Mouse (Mus musculus): ENCODE measurements around the gene Ankmy1. TPM values are rescaled to one million over a fixed set of nuclear protein-coding genes. Genes with fewer than 3 reads are reported as not detected.
A peak's percentile ranks its signal among the peaks of the same experiment; 100 is the strongest.

The Ankmy1 gene
- polyA plus RNA-seq, 1 experiment from 2014 or later: 0.45 TPM

DNA sequence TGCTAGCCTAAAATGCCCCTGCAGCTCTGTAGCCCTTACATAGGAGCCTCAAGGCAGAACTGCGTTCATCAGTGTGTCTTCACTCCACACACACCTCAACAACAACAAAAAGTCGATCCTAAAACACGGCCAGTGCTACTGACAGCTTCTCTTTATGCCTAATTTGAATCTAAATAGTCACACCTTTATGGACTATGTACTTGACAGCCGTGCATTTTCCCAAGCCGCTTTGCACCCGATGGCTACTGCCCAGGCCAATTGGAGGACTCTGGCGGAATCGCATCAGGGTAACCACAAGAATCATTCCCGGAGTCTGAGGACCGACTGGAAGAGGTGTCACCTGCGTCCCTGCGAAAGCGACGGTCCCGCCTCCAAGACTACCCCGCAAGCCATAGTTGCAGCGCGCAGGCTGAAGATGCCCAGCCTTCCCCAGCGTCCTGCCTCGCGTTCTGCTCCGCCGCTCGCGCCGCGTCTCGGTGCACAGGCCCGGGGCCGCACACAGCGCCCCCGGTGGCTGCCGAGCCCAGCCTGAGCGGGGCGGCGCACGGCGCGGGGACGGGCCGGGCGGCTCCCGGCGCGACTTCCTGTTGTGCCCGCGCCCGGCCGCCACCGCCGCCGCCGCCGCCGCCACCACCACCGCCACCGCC lies 7.7 kb upstream of the Ankmy1 start, which contains the start of gene Rnpepl1:
Rnpepl1 (plus strand) TSS at position 545 of the 647 bp plus-strand sequence.
- Histone ChIP-seq H3K27ac (replicated peaks) (peak within 1 kb of the TSS; percentile 94), H3K4me1 (peaks cover 41% of the 10 kb centered on the region), H3K9me3 (no peaks in the 10 kb centered on the region), H3K36me3 (peaks cover 12% of the 10 kb centered on the region), H3K4me3 (peak within 1 kb of the TSS; percentile 93), H3K27me3 (peaks cover 20% of the 10 kb centered on the region), H3K9ac (replicated peaks) (peak within 1 kb of the TSS; percentile 97), H3K4me2 (replicated peaks) (peak within 1 kb of the TSS; percentile 90)
- under 1% methylated on average over 45 of the region's 57 CpGs for WGBS
- peak; percentile 67 for ATAC-seq (ENCODE audit: low FRiP score, low read depth)

DNA sequence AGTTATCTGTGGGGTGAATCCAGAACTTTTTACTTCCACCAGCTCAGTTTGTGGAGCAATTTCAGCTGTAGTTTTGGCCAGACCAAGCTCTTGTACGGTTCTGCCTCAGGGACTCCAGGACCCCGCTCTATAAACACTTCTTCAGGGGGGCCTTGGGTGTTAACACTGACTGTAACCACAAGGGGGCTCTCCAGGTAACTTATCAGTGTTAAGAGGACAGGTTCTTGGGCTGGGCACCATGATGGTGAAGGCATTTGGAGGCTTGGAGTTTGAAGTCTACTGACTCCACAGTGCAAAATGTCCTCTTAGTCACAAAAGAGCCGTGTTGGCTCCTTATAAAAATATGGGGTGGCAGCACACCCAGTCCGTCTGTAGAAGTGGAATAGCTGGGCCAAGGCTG lies 6.4 kb upstream of the Ankmy1 start:
- WGBS: 72% methylated on average over 4 of the region's 4 CpGs
- Histone ChIP-seq H3K9ac (replicated peaks) (no peak overlapping the region), H3K4me2 (replicated peaks) (no peak overlapping the region), H3K4me3 (no peak overlapping the region), H3K27me3 (peaks cover 20% of the 10 kb centered on the region), H3K4me1 (peaks cover 41% of the 10 kb centered on the region), H3K27ac (replicated peaks) (no peak overlapping the region), H3K9me3 (no peaks in the 10 kb centered on the region), H3K36me3 (no peaks in the 10 kb centered on the region)
- no peak for ATAC-seq (ENCODE audit: low FRiP score, low read depth)

DNA sequence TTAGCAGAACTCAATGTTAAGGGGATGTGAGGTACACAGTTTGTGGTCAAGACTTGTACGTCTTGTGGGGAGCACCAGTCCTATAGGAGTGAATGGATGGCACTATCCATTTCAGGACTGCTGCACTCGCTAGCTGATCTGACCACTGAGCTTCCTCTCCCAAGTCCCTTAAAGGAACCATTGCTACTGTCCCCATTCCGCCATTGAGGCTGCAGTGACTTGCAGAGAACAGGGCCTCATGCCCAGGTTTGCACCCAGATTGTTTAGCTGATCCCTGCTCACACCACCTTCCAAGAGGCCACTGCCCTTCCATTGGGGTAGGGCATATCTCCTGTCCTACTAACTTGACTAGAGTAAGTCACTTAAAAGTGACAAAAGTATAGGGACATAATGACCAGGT lies 6.0 kb upstream of the Ankmy1 start:
- peaks cover 20% of the 10 kb centered on the region for H3K27me3 ChIP-seq
- no peak overlapping the region for H3K27ac ChIP-seq (replicated peaks)
- no peaks in the 10 kb centered on the region for H3K36me3 ChIP-seq
- no peaks in the 10 kb centered on the region for H3K9me3 ChIP-seq
- no peak for ATAC-seq (ENCODE audit: low FRiP score, low read depth)
- no peak overlapping the region for H3K4me2 ChIP-seq (replicated peaks)
- H3K4me3 ChIP-seq: no peak overlapping the region
- WGBS: 89% methylated on average over 3 of the region's 3 CpGs
- no peak overlapping the region for H3K9ac ChIP-seq (replicated peaks)
- H3K4me1 ChIP-seq: peaks cover 41% of the 10 kb centered on the region

DNA sequence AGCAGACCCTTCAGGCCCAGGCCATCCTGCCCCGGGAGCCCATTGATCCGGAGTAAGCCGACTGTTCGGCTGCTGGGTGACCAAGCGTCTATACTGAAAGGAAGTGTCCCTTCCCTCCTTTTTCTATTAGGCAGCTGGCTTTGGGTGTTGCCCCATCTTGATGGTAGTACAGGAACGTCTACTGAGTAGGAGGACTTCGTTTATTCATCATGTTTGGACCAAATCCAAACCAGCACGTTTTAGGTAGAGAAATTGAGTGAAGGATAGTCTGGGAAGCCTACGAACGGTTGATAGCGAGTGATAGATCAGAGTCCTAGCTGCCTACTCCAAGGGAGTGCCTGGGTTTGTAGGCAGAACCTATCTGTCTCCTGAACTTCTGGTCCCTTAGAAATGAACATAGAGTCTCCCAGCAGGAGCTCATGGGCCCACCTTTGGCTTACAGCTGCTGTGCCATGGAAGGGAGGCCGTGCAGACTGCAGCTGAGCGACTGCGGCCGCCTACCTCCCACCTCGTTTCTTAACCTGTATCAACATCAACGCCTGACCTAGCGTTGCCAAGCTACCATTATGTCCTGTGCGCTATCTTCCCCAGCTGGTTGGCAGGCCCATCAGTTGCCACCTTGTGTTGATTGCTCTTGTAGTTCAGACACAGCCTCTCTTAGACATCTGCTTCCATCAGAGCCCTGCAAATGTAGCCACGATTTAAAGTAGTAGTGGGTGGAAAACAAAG lies 5.1 kb upstream of the Ankmy1 start:
- Histone ChIP-seq H3K9me3 (no peaks in the 10 kb centered on the region), H3K4me1 (peaks cover 43% of the 10 kb centered on the region), H3K36me3 (no peaks in the 10 kb centered on the region), H3K27me3 (peaks cover 20% of the 10 kb centered on the region), H3K9ac (replicated peaks) (peak overlapping the region; percentile 60), H3K27ac (replicated peaks) (peak overlapping the region; percentile 87), H3K4me2 (replicated peaks) (peak overlapping the region; percentile 66), H3K4me3 (peak overlapping the region; percentile 78)
- ATAC-seq (ENCODE audit: low FRiP score, low read depth): no peak
- WGBS: 51% methylated on average over 20 of the region's 20 CpGs

DNA sequence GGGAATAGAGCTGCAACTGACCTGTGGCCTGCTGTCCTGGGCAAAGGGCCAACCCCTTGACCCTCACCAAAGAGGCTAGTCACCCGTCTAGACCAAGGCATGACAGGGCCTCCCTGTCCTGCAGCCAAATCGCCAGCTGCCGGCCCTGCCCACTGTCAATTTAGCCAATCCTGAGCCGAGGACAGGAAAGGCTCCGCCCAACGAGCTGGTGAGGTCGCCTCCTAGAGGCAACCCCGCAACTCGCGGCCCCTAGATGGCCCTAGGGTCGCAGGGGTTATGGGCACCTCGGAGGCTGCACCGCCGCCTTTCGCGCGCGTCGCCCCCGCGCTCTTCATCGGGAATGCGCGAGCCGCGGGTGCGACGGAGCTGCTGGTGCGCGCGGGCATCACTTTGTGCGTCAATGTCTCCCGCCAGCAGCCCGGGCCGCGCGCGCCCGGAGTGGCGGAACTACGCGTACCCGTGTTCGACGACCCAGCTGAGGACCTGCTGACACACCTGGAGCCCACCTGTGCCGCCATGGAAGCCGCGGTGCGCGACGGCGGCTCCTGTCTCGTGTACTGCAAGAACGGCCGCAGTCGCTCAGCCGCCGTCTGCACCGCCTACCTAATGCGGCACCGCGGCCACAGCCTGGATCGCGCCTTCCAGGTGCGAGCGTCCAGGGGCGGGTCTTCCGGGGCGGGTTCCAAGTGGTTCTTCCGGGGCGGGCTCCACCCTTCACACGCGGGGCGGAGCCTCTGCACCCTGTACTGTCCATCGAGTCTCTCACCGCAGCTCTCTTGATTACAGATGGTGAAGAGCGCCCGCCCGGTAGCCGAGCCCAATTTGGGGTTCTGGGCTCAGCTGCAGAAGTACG lies 4.3 kb upstream of the Ankmy1 start, which contains the start of gene Dusp28:
Dusp28 (plus strand) TSS at position 203 of the 853 bp plus-strand sequence.
- Histone ChIP-seq H3K4me2 (replicated peaks) (peak within 1 kb of the TSS; percentile 66), H3K27me3 (peaks cover 26% of the 10 kb centered on the region), H3K27ac (replicated peaks) (peak within 1 kb of the TSS; percentile 87), H3K4me3 (peak within 1 kb of the TSS; percentile 78), H3K9ac (replicated peaks) (peak within 1 kb of the TSS; percentile 60), H3K36me3 (no peaks in the 10 kb centered on the region), H3K9me3 (no peaks in the 10 kb centered on the region), H3K4me1 (peaks cover 41% of the 10 kb centered on the region)
- WGBS: under 1% methylated on average over 81 of the region's 81 CpGs
- peak; percentile 86 for ATAC-seq (ENCODE audit: low FRiP score, low read depth)

DNA sequence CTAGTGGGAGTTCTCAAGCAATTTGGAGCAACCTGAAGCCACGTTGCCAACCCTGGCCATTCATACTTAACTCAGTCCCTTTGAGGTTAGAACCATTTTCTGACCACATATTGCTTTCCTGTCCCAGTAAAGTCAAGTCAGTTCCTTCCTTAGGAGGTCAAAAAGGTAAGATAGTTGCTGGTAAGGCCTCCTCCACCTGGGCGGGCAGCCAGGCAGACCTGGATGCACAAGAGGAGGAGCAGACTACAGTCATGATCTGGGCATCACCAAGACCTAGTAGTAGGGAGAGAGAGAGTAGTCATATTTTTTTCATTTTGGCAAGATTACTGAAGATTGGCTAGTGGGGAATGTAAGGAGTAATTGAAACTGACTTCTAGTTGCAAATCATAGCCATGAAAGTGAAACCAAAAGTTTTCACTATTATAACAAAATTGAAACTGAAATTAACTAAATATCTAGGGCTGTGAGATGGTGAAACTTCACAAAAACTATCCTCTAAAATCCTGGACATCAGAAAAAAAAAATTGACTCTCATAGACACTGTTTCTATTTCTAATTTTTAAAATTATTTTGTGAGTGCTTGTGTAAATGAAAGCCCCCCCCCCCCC lies 3.1 kb upstream of the Ankmy1 start:
- H3K27ac ChIP-seq (replicated peaks): no peak overlapping the region
- peaks cover 38% of the 10 kb centered on the region for H3K27me3 ChIP-seq
- 89% methylated on average over 2 of the region's 2 CpGs for WGBS
- no peak for ATAC-seq (ENCODE audit: low FRiP score, low read depth)
- no peak overlapping the region for H3K4me2 ChIP-seq (replicated peaks)
- H3K9me3 ChIP-seq: no peaks in the 10 kb centered on the region
- H3K9ac ChIP-seq (replicated peaks): no peak overlapping the region
- no peak overlapping the region for H3K4me3 ChIP-seq
- H3K36me3 ChIP-seq: no peaks in the 10 kb centered on the region
- H3K4me1 ChIP-seq: peaks cover 34% of the 10 kb centered on the region

DNA sequence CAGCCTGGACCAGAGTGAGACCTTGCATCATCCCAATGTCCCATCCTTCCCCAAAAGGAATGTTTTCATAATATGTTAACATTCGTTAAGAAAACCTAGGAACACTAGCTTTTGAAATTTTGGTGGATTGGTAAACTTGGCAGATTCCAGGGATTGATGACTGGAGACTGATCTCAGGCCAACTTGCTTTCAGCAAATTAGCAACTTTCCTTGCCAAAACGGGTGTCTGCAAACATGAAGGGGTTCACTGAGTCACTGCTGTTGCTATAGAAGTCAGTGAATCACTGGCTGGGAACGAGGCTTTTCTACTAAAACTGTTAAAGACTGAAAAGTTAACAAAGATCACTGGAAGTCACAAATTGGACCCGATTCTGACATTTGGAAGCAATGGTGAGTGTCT lies 921 bp upstream of the Ankmy1 start:
- 79% methylated on average over 4 of the region's 4 CpGs for WGBS
- Histone ChIP-seq H3K27ac (replicated peaks) (no peak overlapping the region), H3K9ac (replicated peaks) (no peak overlapping the region), H3K4me2 (replicated peaks) (no peak overlapping the region), H3K36me3 (no peaks in the 10 kb centered on the region), H3K4me1 (peaks cover 21% of the 10 kb centered on the region), H3K4me3 (no peak overlapping the region), H3K27me3 (peaks cover 37% of the 10 kb centered on the region), H3K9me3 (no peaks in the 10 kb centered on the region)
- ATAC-seq (ENCODE audit: low FRiP score, low read depth): no peak

DNA sequence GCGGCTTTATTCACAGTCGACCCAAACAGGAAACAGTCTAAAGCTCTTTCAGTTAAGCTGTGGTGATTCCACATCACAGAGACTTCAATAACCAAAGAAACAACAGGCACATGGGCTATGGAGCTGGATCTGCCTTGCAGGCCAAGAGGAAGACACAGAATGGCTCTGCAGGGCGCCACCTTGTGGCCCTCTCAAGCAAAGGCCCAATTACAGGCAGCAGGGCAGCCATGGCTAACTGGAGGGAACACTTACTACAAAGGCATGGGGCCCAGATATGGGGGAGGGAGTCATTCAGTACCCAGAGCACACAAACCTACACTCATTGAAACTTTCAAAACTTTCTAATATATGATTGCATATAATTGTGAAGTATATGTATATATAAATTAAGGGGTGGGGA lies 7.6 kb downstream of the Ankmy1 start:
- Histone ChIP-seq H3K27ac (replicated peaks) (no peak overlapping the region), H3K9ac (replicated peaks) (no peak overlapping the region), H3K4me2 (replicated peaks) (no peak overlapping the region), H3K4me1 (no peaks in the 10 kb centered on the region), H3K27me3 (peaks cover 17% of the 10 kb centered on the region; the same call in 1 of the 2 replicates), H3K36me3 (no peaks in the 10 kb centered on the region), H3K4me3 (no peak overlapping the region), H3K9me3 (no peaks in the 10 kb centered on the region)
- peak; percentile 70 for ATAC-seq (ENCODE audit: low FRiP score, low read depth)
- WGBS: 8% methylated on average over 3 of the region's 3 CpGs

DNA sequence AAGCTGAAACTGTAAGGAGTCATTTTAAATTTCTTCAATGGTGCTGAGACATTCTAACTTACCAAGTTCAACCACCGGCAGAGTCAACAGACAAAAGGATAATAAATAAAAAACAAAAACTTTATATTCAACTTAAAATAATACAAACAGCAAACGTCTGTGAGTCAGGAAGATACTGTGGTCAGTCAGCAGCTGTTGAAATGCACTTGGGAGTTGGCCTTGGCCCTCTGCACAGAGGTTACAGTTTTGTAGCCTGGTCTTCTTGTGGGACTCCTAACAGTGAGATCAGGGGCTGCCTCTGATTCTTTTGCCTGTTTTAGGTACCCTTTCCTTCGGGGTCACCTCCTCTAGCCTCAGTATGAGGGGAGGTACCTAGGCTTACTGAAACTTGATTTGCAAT lies 8.8 kb downstream of the Ankmy1 start:
- 73% methylated on average over 3 of the region's 3 CpGs for WGBS
- H3K4me2 ChIP-seq (replicated peaks): no peak overlapping the region

DNA sequence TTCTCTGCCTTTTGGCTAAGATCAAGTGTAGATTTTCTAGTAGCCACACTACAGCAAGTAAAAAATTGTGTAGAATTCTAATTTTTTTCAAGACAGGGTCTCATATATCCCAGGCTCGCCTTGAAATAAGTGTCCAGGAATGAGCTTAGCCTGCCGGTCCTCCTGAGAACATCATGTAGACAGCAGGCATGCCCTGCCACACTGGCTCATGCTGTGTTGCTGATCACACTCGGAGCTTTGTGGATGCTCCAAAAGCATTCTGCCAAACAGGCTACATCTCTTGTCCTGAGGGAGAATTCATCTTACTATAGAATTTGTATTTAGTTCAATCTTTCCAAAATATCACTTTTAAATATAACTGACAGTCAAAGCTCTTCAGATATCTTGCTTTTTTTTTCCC lies 9.9 kb downstream of the Ankmy1 start:
- no peak for ATAC-seq (ENCODE audit: low FRiP score, low read depth)
- WGBS: 64% methylated on average over 3 of the region's 3 CpGs
- no peak overlapping the region for H3K9ac ChIP-seq (replicated peaks)

More for the DNA sequence above, 8.8 kb downstream of the Ankmy1 start:
- 0 out of 2 replicates have a peak, but pooled peaks cover 8% of the 10 kb centered on the region for H3K27me3 ChIP-seq
- no peak overlapping the region for H3K4me3 ChIP-seq
- no peak overlapping the region for H3K27ac ChIP-seq (replicated peaks)
- no peak overlapping the region for H3K9ac ChIP-seq (replicated peaks)
- no peaks in the 10 kb centered on the region for H3K4me1 ChIP-seq
- H3K9me3 ChIP-seq: no peaks in the 10 kb centered on the region
- no peaks in the 10 kb centered on the region for H3K36me3 ChIP-seq
- no peak for ATAC-seq (ENCODE audit: low FRiP score, low read depth)

DNA sequence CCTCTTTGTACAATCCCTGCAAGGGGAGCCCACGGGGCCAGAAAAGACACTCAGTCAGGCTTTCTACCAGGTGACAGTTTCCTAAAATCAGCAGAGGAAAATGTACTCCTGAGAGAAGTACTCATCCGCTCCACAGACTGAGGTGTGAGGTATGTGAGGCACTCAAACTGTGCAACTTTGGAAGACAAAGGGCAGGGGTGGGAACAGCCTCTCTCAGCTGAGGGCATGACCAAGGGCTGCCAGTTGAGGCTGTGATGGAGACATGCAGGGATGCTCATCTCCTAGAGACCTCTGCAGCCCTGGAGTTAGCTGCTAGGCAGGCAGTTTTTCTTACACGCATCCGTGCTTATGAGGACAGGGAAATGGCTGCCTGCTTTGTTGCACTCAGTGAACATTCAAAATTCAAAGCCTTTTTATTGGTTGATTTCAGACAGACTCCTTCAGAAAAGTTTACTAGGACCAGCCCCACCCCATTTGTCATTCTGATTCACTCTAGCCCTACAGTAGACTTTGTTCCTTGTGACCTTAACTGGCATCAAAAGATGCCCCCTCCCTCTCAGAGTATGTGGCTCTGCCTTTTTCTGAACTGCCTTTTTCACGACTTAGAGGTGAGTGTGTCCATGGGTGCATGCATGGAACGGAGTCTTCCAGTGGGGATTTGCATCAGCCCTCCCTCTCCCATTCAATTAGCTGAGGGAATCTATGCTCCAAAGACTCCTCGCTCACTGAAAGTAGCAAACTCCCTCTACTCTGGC lies 13.6 kb downstream of the Ankmy1 start:
- H3K9me3 ChIP-seq: no peaks in the 10 kb centered on the region
- no peak overlapping the region for H3K4me3 ChIP-seq
- no peak overlapping the region for H3K9ac ChIP-seq (replicated peaks)
- WGBS: 72% methylated on average over 7 of the region's 7 CpGs
- no peaks in the 10 kb centered on the region for H3K4me1 ChIP-seq
- H3K36me3 ChIP-seq: no peaks in the 10 kb centered on the region
- no peak overlapping the region for H3K27ac ChIP-seq (replicated peaks)
- no peak for ATAC-seq (ENCODE audit: low FRiP score, low read depth)
- no peaks in the 10 kb centered on the region for H3K27me3 ChIP-seq
- no peak overlapping the region for H3K4me2 ChIP-seq (replicated peaks)

More for the DNA sequence above, 9.9 kb downstream of the Ankmy1 start:
- H3K4me1 ChIP-seq: no peaks in the 10 kb centered on the region
- H3K4me2 ChIP-seq (replicated peaks): no peak overlapping the region
- H3K9me3 ChIP-seq: no peaks in the 10 kb centered on the region
- H3K27ac ChIP-seq (replicated peaks): no peak overlapping the region
- H3K27me3 ChIP-seq: 0 out of 2 replicates have a peak, but pooled peaks cover 8% of the 10 kb centered on the region
- no peak overlapping the region for H3K4me3 ChIP-seq
- H3K36me3 ChIP-seq: no peaks in the 10 kb centered on the region

Data from midbrain, embryonic 12.5 days (tissue).